ENCODE assay signal across 12 mouse cellular contexts in genomic region chr8:87152068-87152915, GRCm38 (mm10).
DNase-seq lines count a peak whose midpoint lies in the region; ATAC-seq lines count a peak whose summit lies in the region.
"Had no signal": no experiment of that assay in that cellular context is flagged by ENCODE, and none has a peak within 500 bp of the region (broad histone marks: within the 10 kb centered on the region; RNA-seq: fewer than 3 reads in every experiment).

No protein-coding gene starts in this region.

- H3K9ac ChIP-seq in forebrain, embryonic 12.5 days = no peak overlapping the region
- no peak overlapping the region for H3K9ac ChIP-seq in forebrain, embryonic 15.5 days (replicated peaks)
- H3K9ac ChIP-seq in embryonic facial prominence, embryonic 11.5 days (replicated peaks; ENCODE audit: low read length) = no peak overlapping the region
- no peak overlapping the region for H3K9ac ChIP-seq in limb, embryonic 11.5 days (ENCODE audit: low read length)
- 0 out of 2 replicates have a peak overlapping the region, but pooled peaks have one; percentile 22 for H3K9ac ChIP-seq in neural tube, embryonic 13.5 days

- H3K4me2 ChIP-seq in forebrain, embryonic 12.5 days = no peak overlapping the region
- no peak overlapping the region for H3K4me2 ChIP-seq in forebrain, embryonic 15.5 days (replicated peaks)
- no peak overlapping the region for H3K4me2 ChIP-seq in embryonic facial prominence, embryonic 11.5 days (ENCODE audit: low read depth, low read length)
- no peak overlapping the region for H3K4me2 ChIP-seq in limb, embryonic 11.5 days (ENCODE audit: low read depth, severe bottlenecking)
- no peak overlapping the region for H3K4me2 ChIP-seq in neural tube, embryonic 13.5 days

- H3K4me1 ChIP-seq in forebrain, embryonic 12.5 days = peaks cover 17% of the 10 kb centered on the region
- H3K4me1 ChIP-seq in forebrain, embryonic 15.5 days = peaks cover 7% of the 10 kb centered on the region; the same call in 1 of the 2 replicates
- no peaks in the 10 kb centered on the region; the same call in 1 of the 2 replicates for H3K4me1 ChIP-seq in embryonic facial prominence, embryonic 11.5 days (ENCODE audit: control insufficient read depth, insufficient read depth, low read length)
- peaks cover 10% of the 10 kb centered on the region for H3K4me1 ChIP-seq in limb, embryonic 11.5 days (ENCODE audit: control insufficient read depth, insufficient read depth, low read length)
- peaks cover 13% of the 10 kb centered on the region for H3K4me1 ChIP-seq in neural tube, embryonic 13.5 days (replicated peaks)

- H3K27ac ChIP-seq in forebrain, embryonic 12.5 days = peak overlapping the region; percentile 75
- no peak overlapping the region; the same call in 1 of the 2 replicates for H3K27ac ChIP-seq in forebrain, embryonic 15.5 days (replicated peaks)
- H3K27ac ChIP-seq in embryonic facial prominence, embryonic 11.5 days (replicated peaks; ENCODE audit: low read depth, low read length) = 0 out of 2 replicates have a peak overlapping the region, but pooled peaks have one; percentile 14
- H3K27ac ChIP-seq in limb, embryonic 11.5 days (replicated peaks; ENCODE audit: low read depth, low read length) = 0 out of 2 replicates have a peak overlapping the region, but pooled peaks have one; percentile 14
- peak overlapping the region; percentile 75 for H3K27ac ChIP-seq in neural tube, embryonic 13.5 days (replicated peaks)

- H3K27me3 ChIP-seq in forebrain, embryonic 12.5 days = peaks cover 3% of the 10 kb centered on the region; the same call in 1 of the 2 replicates
- no peaks in the 10 kb centered on the region for H3K27me3 ChIP-seq in forebrain, embryonic 15.5 days
- H3K27me3 ChIP-seq in embryonic facial prominence, embryonic 11.5 days (ENCODE audit: control insufficient read depth, insufficient read depth, low read length) = no peaks in the 10 kb centered on the region
- no peaks in the 10 kb centered on the region for H3K27me3 ChIP-seq in limb, embryonic 11.5 days (ENCODE audit: control insufficient read depth, insufficient read depth, low read length)
- H3K27me3 ChIP-seq in neural tube, embryonic 13.5 days = no peaks in the 10 kb centered on the region

- H3K36me3 ChIP-seq in forebrain, embryonic 12.5 days (replicated peaks) = no peaks in the 10 kb centered on the region
- no peaks in the 10 kb centered on the region for H3K36me3 ChIP-seq in forebrain, embryonic 15.5 days
- H3K36me3 ChIP-seq in embryonic facial prominence, embryonic 11.5 days (replicated peaks; ENCODE audit: control insufficient read depth, insufficient read depth, low read depth, low read length) = no peaks in the 10 kb centered on the region
- H3K36me3 ChIP-seq in limb, embryonic 11.5 days (ENCODE audit: control insufficient read depth, insufficient read depth, low read length) = no peaks in the 10 kb centered on the region
- H3K36me3 ChIP-seq in neural tube, embryonic 13.5 days = no peaks in the 10 kb centered on the region

- no peaks in the 10 kb centered on the region for H3K9me3 ChIP-seq in forebrain, embryonic 12.5 days
- H3K9me3 ChIP-seq in forebrain, embryonic 15.5 days = no peaks in the 10 kb centered on the region
- no peaks in the 10 kb centered on the region for H3K9me3 ChIP-seq in embryonic facial prominence, embryonic 11.5 days (replicated peaks; ENCODE audit: control insufficient read depth, low read length)
- no peaks in the 10 kb centered on the region for H3K9me3 ChIP-seq in limb, embryonic 11.5 days (ENCODE audit: control insufficient read depth, low read length)
- no peaks in the 10 kb centered on the region for H3K9me3 ChIP-seq in neural tube, embryonic 13.5 days

- no peak overlapping the region for H3K4me3 ChIP-seq in forebrain, embryonic 12.5 days (replicated peaks)
- no peak overlapping the region for H3K4me3 ChIP-seq in forebrain, embryonic 15.5 days
- H3K4me3 ChIP-seq in embryonic facial prominence, embryonic 11.5 days (ENCODE audit: low read depth, low read length) = no peak overlapping the region
- H3K4me3 ChIP-seq in limb, embryonic 11.5 days (ENCODE audit: low read depth, low read length) = no peak overlapping the region
- H3K4me3 ChIP-seq in neural tube, embryonic 13.5 days = no peak overlapping the region

- peak; percentile 60 for DNase-seq in embryonic facial prominence, embryonic 11.5 days (ENCODE audit: low spot score)
- DNase-seq in limb, embryonic 11.5 days (ENCODE audit: low spot score) = no peak
- DNase-seq in cerebellum, adult 9-10 months = no peak
- DNase-seq in testis, postnatal 14 days (ENCODE audit: low spot score) = no peak
- no peak for DNase-seq in left cerebral cortex, adult 9 months (ENCODE audit: low spot score in 2 of 2)
- DNase-seq: adrenal gland, adult 2 months; cerebellum, adult 11 months; gastrocnemius, postnatal 14 days; lung, postnatal 14 days had no signal

- 5% methylated on average over 8 of the region's 8 CpGs for WGBS in forebrain, embryonic 12.5 days
- 14% methylated on average over 8 of the region's 8 CpGs for WGBS in forebrain, embryonic 15.5 days
- 17% methylated on average over 8 of the region's 8 CpGs for WGBS in embryonic facial prominence, embryonic 11.5 days
- WGBS in limb, embryonic 11.5 days = 41% methylated on average over 8 of the region's 8 CpGs
- WGBS in neural tube, embryonic 13.5 days = 15% methylated on average over 8 of the region's 8 CpGs

- peak; percentile 85 for ATAC-seq in forebrain, embryonic 12.5 days (ENCODE audit: low FRiP score)
- no peak for ATAC-seq in forebrain, embryonic 15.5 days (replicated peaks)
- ATAC-seq in embryonic facial prominence, embryonic 11.5 days (replicated peaks; ENCODE audit: insufficient number of reproducible peaks, low FRiP score, low TSS enrichment, low read depth) = peak; percentile 89
- no peak for ATAC-seq in limb, embryonic 11.5 days (ENCODE audit: insufficient number of reproducible peaks, low FRiP score, low TSS enrichment, low read depth)
- peak; percentile 79; the same call in 1 of the 2 replicates for ATAC-seq in neural tube, embryonic 13.5 days (ENCODE audit: low read depth)

Comparison
In these comparisons a context has a peak if more than half of its experiments do, and no peak if none do; other contexts are left out.
1. ATAC-seq: peak in forebrain, embryonic 12.5 days (single experiment), embryonic facial prominence, embryonic 11.5 days (single experiment) and neural tube, embryonic 13.5 days (single experiment); none in forebrain, embryonic 15.5 days (single experiment) and limb, embryonic 11.5 days (single experiment).